Mouse (Mus musculus): ENCODE measurements at regions not wholly inside any gene's neighbourhood (a gene's known extent, or its start where the extent isn't known, plus 50 kb on each side); places are given as distances from the start of the nearest gene placed in this dataset.

DNA sequence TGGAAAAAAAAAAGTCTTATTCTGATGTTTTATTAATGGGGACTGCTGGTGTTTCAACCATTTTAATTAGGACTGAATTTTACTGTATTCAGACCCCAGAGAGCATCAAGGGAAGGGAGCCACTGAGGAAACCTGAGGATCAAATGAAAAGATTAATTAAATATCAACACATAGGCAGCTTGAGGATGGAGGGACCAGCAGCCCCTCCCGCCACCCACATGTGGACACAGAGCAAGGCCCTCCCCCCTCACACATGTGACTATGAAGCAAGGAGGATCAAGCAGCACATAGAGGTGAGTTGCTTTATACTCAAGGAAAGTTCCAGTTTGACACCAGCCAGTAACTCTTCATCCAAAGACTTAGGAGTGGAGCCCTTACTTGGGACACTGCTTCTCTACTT, 126.0 kb downstream of the Gp2 start:
- 95% methylated on average over 1 of the region's 1 CpGs for WGBS
- no peak overlapping the region for H3K9ac ChIP-seq (ENCODE audit: low read length)
- H3K27ac ChIP-seq (ENCODE audit: low read depth, low read length) = no peak overlapping the region
- DNase-seq (ENCODE audit: low spot score, missing footprints) (no peak), ATAC-seq (ENCODE audit: low FRiP score) (no peak)
- H3K36me3 ChIP-seq (ENCODE audit: control insufficient read depth, insufficient read depth, low read length) = no peaks in the 10 kb centered on the region
- H3K9me3 ChIP-seq (ENCODE audit: control insufficient read depth, low read length) = no peaks in the 10 kb centered on the region
- H3K4me3 ChIP-seq (ENCODE audit: low read depth, low read length) = no peak overlapping the region
- peaks cover 9% of the 10 kb centered on the region for H3K4me1 ChIP-seq (ENCODE audit: control insufficient read depth, insufficient read depth, low read length)
- H3K4me2 ChIP-seq = no peak overlapping the region
- no peaks in the 10 kb centered on the region for H3K27me3 ChIP-seq (ENCODE audit: control insufficient read depth, insufficient read depth, low read length)

DNA sequence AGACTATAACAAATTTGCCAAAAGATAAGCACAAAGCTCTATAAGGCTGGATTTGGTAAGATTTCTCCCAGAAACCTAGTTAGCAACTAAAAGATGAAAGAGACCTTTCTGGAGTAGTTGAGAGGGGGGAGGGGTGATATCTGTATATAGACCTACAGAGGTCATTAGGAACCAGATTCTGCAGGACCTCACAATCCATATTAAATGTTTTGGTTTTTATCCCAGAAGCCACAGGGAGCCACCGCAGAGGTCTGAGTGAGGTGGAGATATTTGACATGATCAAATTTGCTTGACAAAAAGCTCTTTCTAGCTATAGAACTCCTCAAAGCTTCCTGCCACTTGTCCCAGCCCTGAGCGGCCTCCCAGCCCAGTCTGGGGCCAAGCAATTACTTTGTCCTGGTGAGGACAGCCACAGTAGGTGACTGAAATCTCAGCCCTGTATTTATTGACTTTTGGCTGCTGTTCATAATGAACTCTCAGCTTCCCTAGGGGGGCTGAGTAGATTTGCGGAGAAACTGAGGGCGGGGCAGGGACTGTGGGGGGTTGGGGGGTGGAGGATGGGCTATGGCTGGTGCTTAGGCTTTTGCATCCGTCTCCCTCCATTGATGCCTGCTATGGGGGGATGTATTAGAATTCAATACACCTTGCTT, 128.5 kb downstream of the Gp2 start:
- Histone ChIP-seq H3K9me3 (ENCODE audit: control insufficient read depth, low read length) (no peaks in the 10 kb centered on the region), H3K27me3 (ENCODE audit: control insufficient read depth, insufficient read depth, low read length) (no peaks in the 10 kb centered on the region), H3K4me3 (ENCODE audit: low read depth, low read length) (no peak overlapping the region), H3K9ac (ENCODE audit: low read length) (no peak overlapping the region), H3K36me3 (ENCODE audit: control insufficient read depth, insufficient read depth, low read length) (no peaks in the 10 kb centered on the region), H3K4me2 (no peak overlapping the region), H3K4me1 (ENCODE audit: control insufficient read depth, insufficient read depth, low read length) (peaks cover 9% of the 10 kb centered on the region), H3K27ac (ENCODE audit: low read depth, low read length) (no peak overlapping the region)
- 0% methylated on average over 5 of the region's 5 CpGs for WGBS
- DNase-seq (ENCODE audit: low spot score, missing footprints) (peak; percentile 85), ATAC-seq (ENCODE audit: low FRiP score) (peak; percentile 88)

DNA sequence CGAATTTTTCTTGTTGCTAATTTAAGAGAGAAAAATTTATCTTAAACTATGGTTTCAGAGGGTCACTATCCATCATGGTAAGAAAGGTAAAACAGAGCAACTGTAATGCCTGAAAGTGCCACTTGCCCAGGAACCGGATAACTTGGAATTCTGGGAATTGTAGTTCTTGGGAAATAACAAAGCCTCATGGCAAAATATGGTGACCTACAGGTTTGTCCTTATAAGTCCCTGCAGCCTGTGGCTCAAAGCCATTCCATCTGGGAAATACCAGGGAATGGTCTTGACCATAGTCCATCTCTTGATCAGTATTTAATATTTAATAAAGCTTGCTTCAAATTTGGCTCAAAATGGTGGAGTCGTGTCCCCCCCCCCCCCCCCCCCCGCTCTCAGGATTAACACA, 111.9 kb upstream of the Gpr139 start:
- Histone ChIP-seq H3K9me3 (ENCODE audit: control insufficient read depth, low read length) (no peaks in the 10 kb centered on the region), H3K4me3 (ENCODE audit: low read depth, low read length) (no peak overlapping the region), H3K9ac (ENCODE audit: low read length) (no peak overlapping the region), H3K4me1 (ENCODE audit: control insufficient read depth, insufficient read depth, low read length) (no peaks in the 10 kb centered on the region), H3K4me2 (no peak overlapping the region), H3K36me3 (ENCODE audit: control insufficient read depth, insufficient read depth, low read length) (no peaks in the 10 kb centered on the region), H3K27ac (ENCODE audit: low read depth, low read length) (no peak overlapping the region), H3K27me3 (ENCODE audit: control insufficient read depth, insufficient read depth, low read length) (no peaks in the 10 kb centered on the region)
- 69% methylated on average over 4 of the region's 4 CpGs for WGBS
- ATAC-seq (ENCODE audit: low FRiP score) (no peak), DNase-seq (ENCODE audit: low spot score, missing footprints) (peak; percentile 59)

GRCm38 (mm10) chr7:119291442-119291841, 107.0 kb upstream of the Gpr139 start:
- Histone ChIP-seq H3K9ac (ENCODE audit: low read length) (no peak overlapping the region), H3K4me2 (no peak overlapping the region), H3K27me3 (ENCODE audit: control insufficient read depth, insufficient read depth, low read length) (no peaks in the 10 kb centered on the region), H3K36me3 (ENCODE audit: control insufficient read depth, insufficient read depth, low read length) (no peaks in the 10 kb centered on the region), H3K4me1 (ENCODE audit: control insufficient read depth, insufficient read depth, low read length) (no peaks in the 10 kb centered on the region), H3K27ac (ENCODE audit: low read depth, low read length) (no peak overlapping the region), H3K9me3 (ENCODE audit: control insufficient read depth, low read length) (no peaks in the 10 kb centered on the region), H3K4me3 (ENCODE audit: low read depth, low read length) (no peak overlapping the region)
- DNase-seq (ENCODE audit: low spot score, missing footprints) (no peak), ATAC-seq (ENCODE audit: low FRiP score) (no peak)
- 76% methylated on average over 2 of the region's 2 CpGs for WGBS

DNA sequence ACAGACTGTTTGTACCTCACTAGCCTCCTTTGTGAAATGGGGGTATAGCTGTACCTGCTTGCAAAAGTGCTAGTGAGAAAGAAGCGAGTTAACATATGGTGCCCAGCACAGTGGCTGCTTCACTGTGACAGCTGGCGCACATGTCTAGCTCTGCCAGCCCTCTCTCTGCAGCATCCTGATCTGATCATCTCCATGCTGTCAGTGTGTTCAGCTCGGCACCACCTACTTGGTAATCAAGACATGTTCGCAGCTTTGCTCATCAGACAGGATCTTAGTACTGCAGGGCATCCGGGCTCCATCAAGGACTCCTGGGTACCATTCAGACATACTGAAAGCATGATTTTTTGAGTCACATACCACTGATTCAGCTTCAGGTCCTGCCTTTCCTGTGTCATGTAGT, 100.9 kb upstream of the Gpr139 start:
- Histone ChIP-seq H3K9ac (ENCODE audit: low read length) (no peak overlapping the region), H3K4me1 (ENCODE audit: control insufficient read depth, insufficient read depth, low read length) (no peaks in the 10 kb centered on the region), H3K4me3 (ENCODE audit: low read depth, low read length) (no peak overlapping the region), H3K9me3 (ENCODE audit: control insufficient read depth, low read length) (no peaks in the 10 kb centered on the region), H3K27me3 (ENCODE audit: control insufficient read depth, insufficient read depth, low read length) (no peaks in the 10 kb centered on the region), H3K36me3 (ENCODE audit: control insufficient read depth, insufficient read depth, low read length) (no peaks in the 10 kb centered on the region), H3K4me2 (no peak overlapping the region), H3K27ac (ENCODE audit: low read depth, low read length) (no peak overlapping the region)
- ATAC-seq (ENCODE audit: low FRiP score) (no peak), DNase-seq (ENCODE audit: low spot score, missing footprints) (no peak)
- WGBS = 91% methylated on average over 5 of the region's 5 CpGs

- WGBS = 73% methylated on average over 3 of the region's 3 CpGs
- DNase-seq (ENCODE audit: low spot score, missing footprints) (no peak), ATAC-seq (ENCODE audit: low FRiP score) (no peak)
- Histone ChIP-seq H3K9ac (ENCODE audit: low read length) (no peak overlapping the region), H3K27ac (ENCODE audit: low read depth, low read length) (no peak overlapping the region), H3K4me1 (ENCODE audit: control insufficient read depth, insufficient read depth, low read length) (no peaks in the 10 kb centered on the region), H3K9me3 (ENCODE audit: control insufficient read depth, low read length) (no peaks in the 10 kb centered on the region), H3K4me2 (no peak overlapping the region), H3K4me3 (ENCODE audit: low read depth, low read length) (no peak overlapping the region), H3K36me3 (ENCODE audit: control insufficient read depth, insufficient read depth, low read length) (no peaks in the 10 kb centered on the region), H3K27me3 (ENCODE audit: control insufficient read depth, insufficient read depth, low read length) (no peaks in the 10 kb centered on the region)
Observed at GRCm38 (mm10) chr7:119279896-119280661, 95.7 kb upstream of the Gpr139 start.

- no peaks in the 10 kb centered on the region for H3K27me3 ChIP-seq (ENCODE audit: control insufficient read depth, insufficient read depth, low read length)
- WGBS = 85% methylated on average over 3 of the region's 3 CpGs
- no peak overlapping the region for H3K4me3 ChIP-seq (ENCODE audit: low read depth, low read length)
- H3K9ac ChIP-seq (ENCODE audit: low read length) = no peak overlapping the region
- no peak overlapping the region for H3K27ac ChIP-seq (ENCODE audit: low read depth, low read length)
- H3K4me2 ChIP-seq = no peak overlapping the region
- DNase-seq (ENCODE audit: low spot score, missing footprints) = no peak
- no peak for ATAC-seq (ENCODE audit: low FRiP score)
- H3K36me3 ChIP-seq (ENCODE audit: control insufficient read depth, insufficient read depth, low read length) = no peaks in the 10 kb centered on the region
- H3K9me3 ChIP-seq (ENCODE audit: control insufficient read depth, low read length) = no peaks in the 10 kb centered on the region
- H3K4me1 ChIP-seq (ENCODE audit: control insufficient read depth, insufficient read depth, low read length) = no peaks in the 10 kb centered on the region
Observed at GRCm38 (mm10) chr7:119272621-119273020, 88.2 kb upstream of the Gpr139 start.

DNA sequence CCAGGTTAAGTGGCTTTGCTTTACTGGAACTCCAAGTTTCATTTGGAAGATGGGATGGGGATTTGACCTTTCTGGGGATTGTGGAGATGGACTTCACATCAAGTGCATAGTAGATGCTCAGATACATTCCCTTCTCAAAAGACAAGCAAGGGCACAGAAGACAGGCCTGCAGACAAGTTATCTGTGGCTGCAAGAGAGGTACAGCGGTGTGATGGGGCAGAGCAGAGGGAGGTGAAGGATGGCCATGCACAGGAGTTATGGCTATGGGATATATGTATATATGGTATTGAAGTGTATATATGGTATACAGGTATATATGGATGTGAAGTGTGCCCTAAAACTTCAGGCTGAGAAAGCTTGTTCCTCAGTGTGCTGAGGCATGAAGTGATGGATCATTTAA, 87.0 kb upstream of the Gpr139 start:
- Histone ChIP-seq H3K4me3 (ENCODE audit: low read depth, low read length) (no peak overlapping the region), H3K4me1 (ENCODE audit: control insufficient read depth, insufficient read depth, low read length) (no peaks in the 10 kb centered on the region), H3K36me3 (ENCODE audit: control insufficient read depth, insufficient read depth, low read length) (no peaks in the 10 kb centered on the region), H3K4me2 (no peak overlapping the region), H3K27ac (ENCODE audit: low read depth, low read length) (no peak overlapping the region), H3K9ac (ENCODE audit: low read length) (no peak overlapping the region), H3K27me3 (ENCODE audit: control insufficient read depth, insufficient read depth, low read length) (no peaks in the 10 kb centered on the region), H3K9me3 (ENCODE audit: control insufficient read depth, low read length) (no peaks in the 10 kb centered on the region)
- ATAC-seq (ENCODE audit: low FRiP score) (no peak), DNase-seq (ENCODE audit: low spot score, missing footprints) (no peak)
- 89% methylated on average over 1 of the region's 1 CpGs for WGBS

DNA sequence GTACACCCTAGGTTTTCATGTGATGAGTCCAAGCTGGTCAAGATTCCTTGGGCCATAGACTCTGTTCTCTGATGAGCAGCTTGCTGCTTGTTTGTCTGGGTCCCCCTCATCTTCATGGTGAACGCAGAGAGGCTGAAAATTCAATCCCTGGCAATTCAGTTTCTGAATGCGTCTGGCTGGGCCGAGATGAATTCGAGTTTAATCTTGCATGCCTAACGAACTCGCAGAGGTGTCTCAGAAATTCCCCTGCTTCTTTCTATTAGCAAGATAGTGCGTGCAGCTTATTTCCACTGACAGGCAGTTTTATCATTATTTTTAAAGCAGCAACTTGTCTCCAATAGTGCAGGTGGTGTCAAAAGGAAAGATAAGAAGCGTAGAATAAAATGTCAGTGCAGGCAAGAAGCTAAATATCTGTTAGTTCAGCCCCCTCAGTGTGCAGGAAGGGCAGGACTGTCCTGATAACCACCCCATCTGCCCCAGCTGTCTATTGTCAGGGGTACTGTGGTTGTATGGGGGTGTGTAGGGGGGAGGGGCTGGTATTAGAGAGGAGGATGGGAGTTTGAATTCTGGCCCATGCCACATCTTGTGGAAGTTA, 86.5 kb upstream of the Gpr139 start:
- no peak for DNase-seq (ENCODE audit: low spot score, missing footprints)

More for the DNA sequence above, 86.5 kb upstream of the Gpr139 start:
- H3K27me3 ChIP-seq (ENCODE audit: control insufficient read depth, insufficient read depth, low read length) = no peaks in the 10 kb centered on the region
- no peaks in the 10 kb centered on the region for H3K36me3 ChIP-seq (ENCODE audit: control insufficient read depth, insufficient read depth, low read length)
- no peak for ATAC-seq (ENCODE audit: low FRiP score)
- H3K4me3 ChIP-seq (ENCODE audit: low read depth, low read length) = no peak overlapping the region
- H3K4me2 ChIP-seq = no peak overlapping the region
- H3K27ac ChIP-seq (ENCODE audit: low read depth, low read length) = no peak overlapping the region
- WGBS = 59% methylated on average over 8 of the region's 8 CpGs
- no peak overlapping the region for H3K9ac ChIP-seq (ENCODE audit: low read length)
- H3K9me3 ChIP-seq (ENCODE audit: control insufficient read depth, low read length) = no peaks in the 10 kb centered on the region
- H3K4me1 ChIP-seq (ENCODE audit: control insufficient read depth, insufficient read depth, low read length) = no peaks in the 10 kb centered on the region

Measured in midbrain, embryonic 11.5 days (tissue).